Mouse (Mus musculus): ENCODE data around the gene Zic5. TPM values are rescaled to one million over a fixed set of nuclear protein-coding genes. Genes with fewer than 3 reads are reported as not detected.
A peak's percentile ranks its signal among the peaks of the same experiment; 100 is the strongest.

Gene Zic5
- total RNA-seq, 2 experiments from 2014 or later = 4.3 to 5.4 TPM

DNA sequence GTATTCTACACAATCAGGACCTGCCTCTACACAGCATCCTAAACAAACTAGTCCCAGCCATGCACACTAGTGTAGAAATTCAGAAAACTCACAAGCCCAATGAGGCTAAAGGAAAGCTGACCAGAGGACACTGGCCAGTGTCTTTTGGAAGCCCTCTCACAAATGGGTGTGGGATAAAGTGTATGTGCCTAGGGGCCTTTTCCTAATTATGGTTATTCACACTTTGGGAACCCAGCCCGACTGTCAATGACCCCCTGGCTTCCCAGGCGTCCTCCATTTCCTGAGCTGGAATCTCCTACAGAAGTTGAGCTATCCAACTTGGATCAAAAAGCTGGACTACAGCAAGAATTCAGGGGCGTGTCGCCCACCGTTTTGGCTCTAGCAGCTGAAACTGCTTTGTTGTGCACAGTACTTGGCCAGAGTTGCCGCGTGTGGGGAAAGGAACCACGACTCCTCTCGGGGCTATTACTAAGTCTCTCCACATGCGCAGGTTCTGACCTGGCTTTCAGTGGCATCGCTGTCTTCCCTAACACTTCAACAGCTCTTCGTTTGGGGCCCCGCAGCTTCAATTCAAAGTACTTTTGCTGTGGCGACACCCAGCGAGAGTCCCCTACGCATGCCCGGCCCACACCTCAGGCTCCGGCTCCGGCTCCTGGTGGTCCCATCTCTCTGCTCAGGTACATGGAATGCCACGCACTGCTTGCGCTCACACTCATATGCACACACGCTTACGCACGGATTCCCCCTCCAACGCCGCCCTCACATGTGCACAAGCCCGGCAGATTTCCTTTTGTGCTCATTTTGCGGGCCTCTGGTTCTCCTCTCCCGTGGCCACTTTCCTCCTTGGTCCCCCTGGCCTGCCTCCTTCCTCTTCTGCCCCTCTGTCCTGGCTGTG is 15.6 kb downstream of the Zic5 start:
- peak in 1 of 2 experiments; percentile 19 for DNase-seq (ENCODE audit: low spot score in 2 of 2)

DNA sequence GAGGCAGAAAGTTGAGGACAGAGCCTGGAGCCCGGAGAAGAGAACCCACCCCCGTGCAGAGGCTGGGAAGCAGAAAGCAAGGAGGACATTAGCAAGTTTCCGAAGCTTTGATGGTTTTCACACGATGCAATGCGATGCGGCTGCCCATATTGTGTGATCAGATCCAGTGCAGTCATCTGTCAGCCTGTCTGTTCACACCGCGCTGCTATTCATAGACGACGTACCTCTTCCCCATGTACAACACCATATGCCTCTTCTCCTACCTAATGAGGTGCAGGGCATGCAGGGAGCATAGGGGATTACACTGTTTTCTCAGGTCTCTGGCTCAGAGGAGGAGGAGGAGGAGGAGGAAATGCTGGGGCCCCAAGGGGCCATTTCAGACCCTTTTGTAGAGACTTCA is 28.6 kb downstream of the Zic5 start:
- no peak for DNase-seq (ENCODE audit: low spot score in 2 of 2)

DNA sequence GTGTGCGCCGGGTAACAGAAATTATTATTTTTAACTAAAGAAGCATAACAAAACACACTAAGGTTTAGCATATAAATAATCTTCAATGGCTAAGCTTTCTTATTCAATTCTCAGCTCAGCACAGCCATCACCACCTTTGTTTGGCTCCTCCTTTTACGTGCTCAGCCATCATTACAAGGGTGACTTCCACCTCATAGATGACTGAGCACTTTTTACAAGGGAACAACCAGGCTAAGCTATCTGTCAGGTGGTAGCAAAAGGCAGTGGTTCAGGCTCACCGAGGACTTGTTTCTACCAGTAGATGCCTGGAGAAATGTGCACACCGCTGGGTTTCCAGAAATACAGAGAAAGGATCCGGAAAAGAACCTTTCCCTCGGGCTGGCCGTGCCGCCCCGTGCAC is 31.4 kb downstream of the Zic5 start:
- DNase-seq (ENCODE audit: low spot score in 2 of 2) = no peak

DNA sequence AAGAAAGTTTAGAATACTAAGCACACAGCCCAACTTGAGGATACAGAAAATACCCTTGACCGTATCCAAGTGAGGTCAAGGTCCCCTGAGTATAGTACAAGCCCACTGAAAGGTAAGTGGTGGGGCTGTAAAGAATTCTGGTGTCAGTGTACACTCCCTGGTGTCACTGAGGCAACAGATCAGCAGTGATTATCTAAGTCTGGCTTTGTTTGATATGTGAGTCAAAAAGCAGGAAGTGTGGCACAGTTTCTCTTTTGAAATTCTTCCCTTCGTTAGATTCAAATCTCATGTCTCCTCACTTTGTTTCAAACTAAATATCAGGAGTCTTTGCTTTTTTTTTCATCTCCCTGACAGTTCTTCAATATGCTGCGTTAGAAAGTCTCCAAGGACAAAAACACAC is 32.9 kb downstream of the Zic5 start:
- DNase-seq (ENCODE audit: low spot score in 2 of 2) = no peak

DNA sequence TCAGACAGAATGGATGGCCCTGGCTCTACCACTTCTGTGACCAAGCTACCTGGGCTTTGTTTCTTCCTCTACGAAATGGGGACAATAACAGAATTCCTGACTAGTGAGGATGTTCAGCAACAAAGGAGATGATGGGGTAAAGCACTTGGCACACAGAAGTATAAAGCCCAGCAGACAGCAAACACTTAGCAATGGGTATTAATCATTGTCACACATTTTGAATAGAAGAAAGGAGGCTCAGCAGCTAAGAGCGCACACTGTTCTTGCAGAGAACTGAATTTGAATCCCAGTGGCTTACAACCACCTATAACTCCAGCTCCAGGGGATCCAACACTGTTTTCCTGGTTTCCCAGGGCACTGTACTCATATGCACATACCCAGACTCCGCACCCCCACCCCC is 37.8 kb downstream of the Zic5 start:
- no peak for DNase-seq (ENCODE audit: low spot score in 2 of 2)

DNA sequence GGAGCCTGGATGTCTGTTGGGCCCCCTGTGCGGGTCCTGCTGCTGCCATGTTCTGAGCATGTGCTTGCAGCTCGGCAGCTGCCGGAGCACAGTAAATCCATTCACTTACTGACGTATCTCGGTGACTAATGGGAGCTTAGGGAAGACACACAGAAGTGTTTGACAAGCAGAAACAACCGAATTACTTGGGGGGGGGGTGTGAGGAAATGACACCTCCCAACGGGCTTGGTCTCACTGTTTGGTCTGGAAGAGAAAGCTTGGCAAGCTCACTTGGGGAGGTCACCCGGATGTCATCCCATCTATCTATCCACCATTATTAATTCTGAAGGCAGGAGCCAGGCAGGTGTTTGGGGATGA is 38.3 kb downstream of the Zic5 start:
- no peak for DNase-seq (ENCODE audit: low spot score in 2 of 2)

DNA sequence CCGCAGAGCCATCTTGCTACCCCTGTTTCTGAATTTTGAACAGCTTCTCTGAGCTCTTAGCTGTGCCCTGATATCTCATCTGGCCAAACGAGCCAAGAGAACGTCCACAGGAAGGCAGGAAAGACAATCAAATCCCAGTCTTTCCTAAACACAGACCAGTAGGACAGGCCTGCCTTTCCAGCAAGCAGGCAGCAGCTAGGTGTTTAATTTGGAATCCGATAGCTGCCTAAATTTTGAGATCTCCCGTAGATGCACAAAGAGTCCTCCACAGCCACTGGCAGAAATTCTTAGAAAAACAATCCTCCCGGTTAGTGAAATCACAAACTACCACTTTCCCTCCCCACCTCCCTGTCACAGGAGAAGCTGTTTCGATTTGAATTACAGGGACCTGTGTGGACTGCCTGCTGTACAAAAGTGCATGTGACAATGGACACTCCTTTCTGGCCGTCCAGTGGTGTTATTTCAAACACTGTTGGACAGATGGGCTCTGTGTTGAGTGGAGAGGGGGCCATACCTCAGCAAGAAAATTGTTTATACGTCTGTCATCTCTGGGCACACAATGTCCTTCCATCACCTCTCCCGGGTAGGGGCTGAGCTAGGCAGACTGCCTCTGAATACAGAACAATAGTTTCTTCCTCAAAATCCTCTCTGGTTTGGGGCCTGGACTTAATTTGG is 38.8 kb downstream of the Zic5 start:
- DNase-seq (ENCODE audit: low spot score in 2 of 2) = no peak

DNA sequence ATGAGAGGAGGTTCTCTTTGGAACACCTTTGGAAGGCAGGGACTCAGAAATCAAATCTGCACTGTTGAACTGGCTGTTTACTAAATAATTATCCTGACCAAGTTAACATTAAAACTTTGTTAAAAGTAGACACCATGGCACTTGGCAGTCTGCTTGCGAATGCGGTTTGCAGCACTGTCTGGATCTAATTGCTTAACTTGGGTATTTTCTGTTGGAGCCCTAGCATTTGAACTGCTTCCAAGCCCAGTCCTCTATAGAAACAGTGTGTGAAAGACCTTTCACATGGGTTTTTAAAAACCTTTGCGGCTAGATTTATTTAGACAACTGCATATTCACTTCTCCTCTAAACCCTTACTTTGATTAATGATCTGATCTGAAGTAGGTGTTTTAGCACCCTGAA is 41.0 kb downstream of the Zic5 start:
- no peak for DNase-seq (ENCODE audit: low spot score in 2 of 2)

DNA sequence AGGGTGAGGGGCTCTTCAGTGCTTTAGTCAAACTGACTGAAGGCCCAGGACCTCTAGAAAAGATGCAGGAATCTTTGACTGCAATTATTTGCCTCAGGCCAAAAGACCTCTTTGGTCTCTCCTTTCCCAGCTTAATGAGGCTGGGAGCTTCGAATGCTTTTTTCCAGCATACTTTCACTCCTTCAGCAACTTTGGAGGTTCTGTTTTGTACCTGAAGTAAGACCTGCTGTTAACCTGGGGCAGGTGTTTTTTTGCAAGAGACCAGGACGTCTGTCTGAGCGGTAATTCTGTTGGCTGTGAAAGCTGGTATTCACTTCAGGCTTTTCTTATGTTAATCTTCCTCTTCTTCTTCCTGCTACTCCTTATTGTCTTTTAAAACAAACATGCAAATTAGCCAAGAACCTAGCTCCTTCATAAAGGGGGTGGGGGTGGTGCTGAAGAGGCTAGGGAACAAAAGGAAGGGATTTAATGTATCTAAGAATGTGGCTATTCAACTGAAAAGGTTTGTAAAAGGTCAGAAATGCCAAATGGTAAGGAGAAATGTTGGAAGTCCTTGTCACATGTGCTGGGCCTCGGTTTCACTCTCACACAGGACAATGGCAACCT is 49.2 kb downstream of the Zic5 start:
- DNase-seq (ENCODE audit: low spot score in 2 of 2) = no peak

DNA sequence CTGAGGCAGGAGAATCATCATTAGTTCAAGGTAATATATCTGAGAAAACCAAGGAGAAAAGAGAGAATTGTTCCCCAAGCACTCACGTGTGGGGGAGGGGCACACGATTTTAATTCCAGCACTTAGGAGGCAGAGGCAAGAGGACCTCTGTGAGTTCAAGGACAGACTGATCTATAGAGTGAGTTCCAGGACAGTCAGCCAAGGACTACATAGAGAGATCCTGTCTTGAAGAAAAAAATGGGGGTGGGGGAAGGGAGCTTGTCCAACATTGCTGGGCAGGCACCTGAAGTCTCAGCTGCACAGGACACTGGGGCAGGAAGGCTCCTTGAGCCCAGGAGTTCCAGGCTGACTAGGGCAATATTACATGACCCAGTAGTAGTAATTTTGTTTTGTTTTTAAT is 50.7 kb downstream of the Zic5 start:
- no peak for DNase-seq (ENCODE audit: low spot score in 2 of 2)

DNA sequence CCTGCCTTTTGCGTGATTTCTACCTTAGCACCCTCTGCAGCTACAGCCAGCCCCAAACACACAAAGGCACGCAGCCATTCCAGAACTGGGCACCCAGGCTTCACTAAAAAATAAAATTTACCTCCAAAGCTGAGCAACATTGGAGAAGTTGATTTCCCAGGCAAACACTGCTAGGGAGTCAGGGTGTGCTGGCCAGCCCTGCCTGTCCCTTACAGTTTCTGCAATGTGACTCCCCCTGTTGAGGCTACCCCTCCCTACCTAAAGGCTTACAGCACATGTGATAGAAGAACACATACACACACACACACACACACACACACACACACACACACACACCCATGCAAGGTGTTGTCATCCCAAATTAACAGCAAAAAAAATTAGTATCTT is 51.9 kb downstream of the Zic5 start:
- DNase-seq (ENCODE audit: low spot score in 2 of 2) = no peak

DNA sequence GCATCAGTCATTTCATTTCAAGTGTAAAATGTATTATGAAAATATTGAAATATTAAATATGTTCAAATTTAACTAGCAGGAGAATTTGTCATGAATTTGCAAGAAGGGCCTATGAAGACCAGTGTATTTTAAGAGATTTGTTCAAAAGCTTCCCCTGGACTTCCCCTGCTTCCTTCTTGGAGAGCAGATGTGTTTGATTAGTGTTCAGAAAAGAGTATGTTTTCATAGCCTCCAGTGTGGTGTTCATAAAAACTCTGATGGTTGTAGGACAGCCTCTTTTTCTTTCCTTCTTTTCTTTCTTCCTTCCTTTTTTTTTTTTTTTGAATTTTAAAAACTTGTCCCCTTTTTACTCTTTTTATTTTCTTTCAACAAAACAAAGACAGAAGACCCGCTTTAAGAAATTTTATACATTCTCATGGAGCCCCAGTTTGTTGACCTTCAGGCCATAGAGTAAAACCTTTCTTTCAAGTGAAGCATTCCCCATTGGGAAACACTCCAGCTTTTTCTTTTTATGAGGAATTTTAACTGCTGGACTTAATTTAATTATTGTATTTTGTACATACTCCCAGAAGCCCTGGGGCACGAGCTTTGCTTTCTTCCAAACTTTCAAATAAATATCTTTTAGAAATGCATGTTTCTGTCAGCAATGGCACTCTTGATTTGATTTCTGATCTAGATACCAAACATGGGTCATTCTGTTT is 52.5 kb downstream of the Zic5 start:
- DNase-seq (ENCODE audit: low spot score in 2 of 2) = no peak

Other genes starting within 250 kb of the Zic5 start
- gene Gm5089, start 14.6 kb downstream of the Zic5 start, total RNA-seq (2021) = under 1 TPM; 0.23 to 0.38 TPM
- gene Zic2, start 9.8 kb upstream of the Zic5 start, total RNA-seq (2021) = 10 to 100 TPM; 23.7 to 25.4 TPM
- not detected for gene Gm10837, start 24.9 kb upstream of the Zic5 start, total RNA-seq (2021)
- gene Pcca, start 68.6 kb upstream of the Zic5 start, total RNA-seq (2021) = 10 to 100 TPM; 32.5 to 49.2 TPM

All from layer of hippocampus, postnatal 10 days (tissue).